Mouse (Mus musculus) cerebellum, adult 2 months (tissue): ENCODE results near the gene Bcl6. TPM values are rescaled to one million over a fixed set of nuclear protein-coding genes. Genes with fewer than 3 reads are reported as not detected.

Experiments
- DNase-seq, 2 experiments: peaks; one replicate each; pipeline ENCODE4 v3.0.0; 2021
- H3K27ac ChIP-seq: fragments of 200-500 bp; 2 replicates; pipeline ENCODE4 v1.5.1; 2012; ENCODE audit warnings: low read length, control low read depth, inconsistent platforms; ENCODE audit not compliant: insufficient read depth
- H3K27me3 ChIP-seq: fragments of 200-500 bp; 2 replicates; pipeline ENCODE4 v1.6.1; 2012; ENCODE audit warnings: inconsistent platforms, mild to moderate bottlenecking, low read length, moderate library complexity; ENCODE audit not compliant: control insufficient read depth, insufficient read depth
- H3K4me1 ChIP-seq: fragments of 200-500 bp; 2 replicates; pipeline ENCODE4 v1.6.1; 2011; ENCODE audit warnings: low read length; ENCODE audit not compliant: control insufficient read depth, insufficient read depth
- H3K4me3 ChIP-seq: fragments of 200-500 bp; replicated peaks from 2 replicates; pipeline ENCODE3; 2011; ENCODE audit warnings: mild to moderate bottlenecking, low read depth, low read length, control low read depth; ENCODE audit not compliant: insufficient read depth
- CTCF ChIP-seq: fragments of 200-500 bp; IDR thresholded peaks from 2 replicates; pipeline ENCODE4 v1.5.1; 2011; ENCODE audit warnings: low read depth, mild to moderate bottlenecking, control low read depth, low read length, moderate library complexity, borderline replicate concordance; ENCODE audit not compliant: insufficient read depth
- POLR2A ChIP-seq: fragments of 200-500 bp; IDR thresholded peaks from 2 replicates; pipeline ENCODE4 v1.6.1; 2011; ENCODE audit warnings: low read length, control low read depth, borderline replicate concordance; ENCODE audit not compliant: insufficient read depth
- WGBS: fragments of 180-500 bp; shearing (Covaris S2); methylation state at CpG from one replicate; pipeline ENCODE4 v1.1.7; 2018; 5-methylcytosine and 5-hydroxymethylcytosine counted together
- polyA plus RNA-seq: library from polyadenylated mRNA; depleted of rRNA; stranded (reverse); fragments of >200 nt; gene quantifications from 2 replicates; pipeline ENCODE4 v1.2.3, GENCODE M21; 2012; rRNA removed

Bcl6 gene
- polyA plus RNA-seq, 1 experiment = 30.8 TPM

- TF ChIP-seq CTCF = no peak
- no peak for TF ChIP-seq POLR2A
- H3K4me3 ChIP-seq = no peak overlapping the region
- no peaks in the 10 kb centered on the region for H3K4me1 ChIP-seq
- DNase-seq = no peak
- no peaks in the 10 kb centered on the region for H3K27me3 ChIP-seq
- 85% methylated on average over 3 of the region's 3 CpGs for WGBS
- H3K27ac ChIP-seq = no peak overlapping the region
Observed at GRCm38 (mm10) chr16:23930426-23931073, 58.1 kb downstream of the Bcl6 start.

GRCm38 (mm10) chr16:23927301-23928114 lies 61.1 kb downstream of the Bcl6 start:
- TF ChIP-seq CTCF = no peak
- TF ChIP-seq POLR2A = no peak
- Histone ChIP-seq H3K27me3 (no peaks in the 10 kb centered on the region), H3K4me3 (no peak overlapping the region), H3K27ac (no peak overlapping the region), H3K4me1 (no peaks in the 10 kb centered on the region)
- no peak for DNase-seq
- whole genome bisulfite sequencing = 84% methylated on average over 33 of the region's 33 CpGs

GRCm38 (mm10) chr16:23922906-23923305 lies 65.7 kb downstream of the Bcl6 start:
- H3K27ac ChIP-seq = no peak overlapping the region
- H3K27me3 ChIP-seq = no peaks in the 10 kb centered on the region
- TF ChIP-seq POLR2A (no peak), CTCF (no peak)
- 90% methylated on average over 1 of the region's 1 CpGs for WGBS
- H3K4me3 ChIP-seq = no peak overlapping the region
- H3K4me1 ChIP-seq = no peaks in the 10 kb centered on the region
- no peak for DNase-seq

- H3K4me1 ChIP-seq = no peaks in the 10 kb centered on the region
- TF ChIP-seq POLR2A (no peak), CTCF (no peak)
- no peaks in the 10 kb centered on the region for H3K27me3 ChIP-seq
- no peak overlapping the region for H3K27ac ChIP-seq
- DNase-seq = no peak
- 66% methylated on average over 5 of the region's 5 CpGs for WGBS
- H3K4me3 ChIP-seq = no peak overlapping the region
Observed at GRCm38 (mm10) chr16:23921697-23922096, 67.0 kb downstream of the Bcl6 start.

- H3K4me3 ChIP-seq = no peak overlapping the region
- H3K27ac ChIP-seq = no peak overlapping the region
- no peaks in the 10 kb centered on the region for H3K4me1 ChIP-seq
- TF ChIP-seq POLR2A (no peak), CTCF (no peak)
- no peaks in the 10 kb centered on the region for H3K27me3 ChIP-seq
- WGBS = 86% methylated on average over 2 of the region's 2 CpGs
- no peak for DNase-seq
Observed at GRCm38 (mm10) chr16:23919418-23919817, 69.2 kb downstream of the Bcl6 start.

Other genes with a start within 250 kb of the Bcl6 start
- gene Sst, start 97.9 kb downstream of the Bcl6 start, polyA plus RNA-seq = 123 and 149 TPM in 2 replicates
- gene Rtp2, start 56.5 kb downstream of the Bcl6 start, polyA plus RNA-seq = not detected in 2 replicates
- not detected in 2 replicates for gene Gm37419, start 370 bp downstream of the Bcl6 start, polyA plus RNA-seq